Mouse (Mus musculus): ENCODE data around the gene Supt16. TPM values are rescaled to one million over a fixed set of nuclear protein-coding genes. Genes with fewer than 3 reads are reported as not detected.

Supt16 gene
- polyA plus RNA-seq, 1 experiment from 2014 or later: 55.8 TPM

GRCm38 (mm10) chr14:52155008-52155407 is 42.2 kb downstream of the Supt16 start:
- no peak overlapping the region for H3K4me2 ChIP-seq (ENCODE audit: low read length)
- no peaks in the 10 kb centered on the region for H3K27me3 ChIP-seq (replicated peaks; ENCODE audit: control insufficient read depth, insufficient read depth, low read length)
- no peak for ATAC-seq
- no peak overlapping the region for H3K27ac ChIP-seq (ENCODE audit: low read length)
- H3K9ac ChIP-seq (replicated peaks; ENCODE audit: low read depth, low read length): no peak overlapping the region
- H3K4me1 ChIP-seq (replicated peaks; ENCODE audit: control insufficient read depth, insufficient read depth, low read length): peaks cover 11% of the 10 kb centered on the region
- 84% methylated on average over 2 of the region's 2 CpGs for WGBS
- peaks cover 10% of the 10 kb centered on the region for H3K36me3 ChIP-seq (ENCODE audit: control insufficient read depth, insufficient read depth)
- H3K9me3 ChIP-seq (ENCODE audit: control insufficient read depth, low read length): no peaks in the 10 kb centered on the region
- H3K4me3 ChIP-seq (replicated peaks; ENCODE audit: low read length): no peak overlapping the region

GRCm38 (mm10) chr14:52152613-52153012 is 44.6 kb downstream of the Supt16 start:
- Histone ChIP-seq H3K4me2 (ENCODE audit: low read length) (peak overlapping the region; percentile 45), H3K36me3 (ENCODE audit: control insufficient read depth, insufficient read depth) (no peaks in the 10 kb centered on the region), H3K27me3 (replicated peaks; ENCODE audit: control insufficient read depth, insufficient read depth, low read length) (no peaks in the 10 kb centered on the region), H3K9ac (replicated peaks; ENCODE audit: low read depth, low read length) (no peak overlapping the region), H3K9me3 (ENCODE audit: control insufficient read depth, low read length) (no peaks in the 10 kb centered on the region), H3K4me1 (replicated peaks; ENCODE audit: control insufficient read depth, insufficient read depth, low read length) (peaks cover 11% of the 10 kb centered on the region), H3K27ac (ENCODE audit: low read length) (no peak overlapping the region), H3K4me3 (replicated peaks; ENCODE audit: low read length) (no peak overlapping the region)
- 0 out of 2 replicates have a peak, but pooled peaks have one; percentile 20 for ATAC-seq
- 9% methylated on average over 3 of the region's 3 CpGs for WGBS

GRCm38 (mm10) chr14:52152179-52152578 is 45.0 kb downstream of the Supt16 start:
- no peak overlapping the region; the same call in 1 of the 2 replicates for H3K4me3 ChIP-seq (replicated peaks; ENCODE audit: low read length)

GRCm38 (mm10) chr14:52149888-52150287 is 47.3 kb downstream of the Supt16 start:
- Histone ChIP-seq H3K4me3 (replicated peaks; ENCODE audit: low read length) (no peak overlapping the region), H3K4me2 (ENCODE audit: low read length) (no peak overlapping the region), H3K9me3 (ENCODE audit: control insufficient read depth, low read length) (no peaks in the 10 kb centered on the region), H3K9ac (replicated peaks; ENCODE audit: low read depth, low read length) (no peak overlapping the region), H3K27me3 (replicated peaks; ENCODE audit: control insufficient read depth, insufficient read depth, low read length) (no peaks in the 10 kb centered on the region), H3K27ac (ENCODE audit: low read length) (no peak overlapping the region), H3K36me3 (ENCODE audit: control insufficient read depth, insufficient read depth) (no peaks in the 10 kb centered on the region), H3K4me1 (replicated peaks; ENCODE audit: control insufficient read depth, insufficient read depth, low read length) (peaks cover 11% of the 10 kb centered on the region)
- WGBS: 70% methylated on average over 4 of the region's 4 CpGs
- no peak for ATAC-seq

More at GRCm38 (mm10) chr14:52152179-52152578, 45.0 kb downstream of the Supt16 start:
- Histone ChIP-seq H3K9me3 (ENCODE audit: control insufficient read depth, low read length) (no peaks in the 10 kb centered on the region), H3K27ac (ENCODE audit: low read length) (0 out of 2 replicates have a peak overlapping the region, but pooled peaks have one; percentile 24), H3K27me3 (replicated peaks; ENCODE audit: control insufficient read depth, insufficient read depth, low read length) (no peaks in the 10 kb centered on the region), H3K36me3 (ENCODE audit: control insufficient read depth, insufficient read depth) (no peaks in the 10 kb centered on the region), H3K4me2 (ENCODE audit: low read length) (peak overlapping the region; percentile 45), H3K4me1 (replicated peaks; ENCODE audit: control insufficient read depth, insufficient read depth, low read length) (peaks cover 11% of the 10 kb centered on the region), H3K9ac (replicated peaks; ENCODE audit: low read depth, low read length) (peak overlapping the region; percentile 36; the same call in 1 of the 2 replicates)
- ATAC-seq: peak; percentile 83
- 11% methylated on average over 7 of the region's 7 CpGs for WGBS

- WGBS: 60% methylated on average over 4 of the region's 4 CpGs
- Histone ChIP-seq H3K9ac (replicated peaks; ENCODE audit: low read depth, low read length) (no peak overlapping the region), H3K4me3 (replicated peaks; ENCODE audit: low read length) (no peak overlapping the region), H3K4me1 (replicated peaks; ENCODE audit: control insufficient read depth, insufficient read depth, low read length) (no peaks in the 10 kb centered on the region), H3K27me3 (replicated peaks; ENCODE audit: control insufficient read depth, insufficient read depth, low read length) (no peaks in the 10 kb centered on the region), H3K36me3 (ENCODE audit: control insufficient read depth, insufficient read depth) (no peaks in the 10 kb centered on the region), H3K27ac (ENCODE audit: low read length) (no peak overlapping the region), H3K9me3 (ENCODE audit: control insufficient read depth, low read length) (no peaks in the 10 kb centered on the region), H3K4me2 (ENCODE audit: low read length) (no peak overlapping the region)
- no peak for ATAC-seq
Observed at GRCm38 (mm10) chr14:52146540-52146939, 50.7 kb downstream of the Supt16 start.

GRCm38 (mm10) chr14:52144165-52144564 is 53.1 kb downstream of the Supt16 start:
- no peak for ATAC-seq
- 85% methylated on average over 4 of the region's 4 CpGs for WGBS
- no peaks in the 10 kb centered on the region for H3K9me3 ChIP-seq (ENCODE audit: control insufficient read depth, low read length)
- no peaks in the 10 kb centered on the region for H3K4me1 ChIP-seq (replicated peaks; ENCODE audit: control insufficient read depth, insufficient read depth, low read length)
- no peaks in the 10 kb centered on the region for H3K36me3 ChIP-seq (ENCODE audit: control insufficient read depth, insufficient read depth)
- no peak overlapping the region for H3K4me2 ChIP-seq (ENCODE audit: low read length)
- H3K9ac ChIP-seq (replicated peaks; ENCODE audit: low read depth, low read length): no peak overlapping the region
- H3K27me3 ChIP-seq (replicated peaks; ENCODE audit: control insufficient read depth, insufficient read depth, low read length): no peaks in the 10 kb centered on the region
- H3K27ac ChIP-seq (ENCODE audit: low read length): no peak overlapping the region
- no peak overlapping the region for H3K4me3 ChIP-seq (replicated peaks; ENCODE audit: low read length)

GRCm38 (mm10) chr14:52141445-52142127 is 55.6 kb downstream of the Supt16 start:
- no peak overlapping the region for H3K9ac ChIP-seq (replicated peaks; ENCODE audit: low read depth, low read length)
- H3K4me3 ChIP-seq (replicated peaks; ENCODE audit: low read length): no peak overlapping the region
- no peaks in the 10 kb centered on the region for H3K27me3 ChIP-seq (replicated peaks; ENCODE audit: control insufficient read depth, insufficient read depth, low read length)
- no peaks in the 10 kb centered on the region for H3K36me3 ChIP-seq (ENCODE audit: control insufficient read depth, insufficient read depth)
- H3K4me2 ChIP-seq (ENCODE audit: low read length): no peak overlapping the region
- H3K9me3 ChIP-seq (ENCODE audit: control insufficient read depth, low read length): no peaks in the 10 kb centered on the region
- 78% methylated on average over 16 of the region's 16 CpGs for WGBS
- ATAC-seq: no peak
- H3K27ac ChIP-seq (ENCODE audit: low read length): no peak overlapping the region
- no peaks in the 10 kb centered on the region for H3K4me1 ChIP-seq (replicated peaks; ENCODE audit: control insufficient read depth, insufficient read depth, low read length)

- Histone ChIP-seq H3K27ac (ENCODE audit: low read length) (no peak overlapping the region), H3K4me1 (replicated peaks; ENCODE audit: control insufficient read depth, insufficient read depth, low read length) (no peaks in the 10 kb centered on the region), H3K4me3 (replicated peaks; ENCODE audit: low read length) (no peak overlapping the region), H3K27me3 (replicated peaks; ENCODE audit: control insufficient read depth, insufficient read depth, low read length) (no peaks in the 10 kb centered on the region), H3K36me3 (ENCODE audit: control insufficient read depth, insufficient read depth) (no peaks in the 10 kb centered on the region), H3K9me3 (ENCODE audit: control insufficient read depth, low read length) (no peaks in the 10 kb centered on the region), H3K9ac (replicated peaks; ENCODE audit: low read depth, low read length) (no peak overlapping the region), H3K4me2 (ENCODE audit: low read length) (no peak overlapping the region)
- 76% methylated on average over 19 of the region's 19 CpGs for WGBS
- no peak for ATAC-seq
Observed at GRCm38 (mm10) chr14:52140577-52141444, 56.4 kb downstream of the Supt16 start.

GRCm38 (mm10) chr14:52133584-52133983 is 63.6 kb downstream of the Supt16 start:
- ATAC-seq: no peak
- peaks cover 3% of the 10 kb centered on the region; the same call in 1 of the 2 replicates for H3K9me3 ChIP-seq (ENCODE audit: control insufficient read depth, low read length)
- H3K4me3 ChIP-seq (replicated peaks; ENCODE audit: low read length): no peak overlapping the region
- no peaks in the 10 kb centered on the region for H3K27me3 ChIP-seq (replicated peaks; ENCODE audit: control insufficient read depth, insufficient read depth, low read length)
- H3K4me2 ChIP-seq (ENCODE audit: low read length): no peak overlapping the region
- no peak overlapping the region for H3K27ac ChIP-seq (ENCODE audit: low read length)
- 77% methylated on average over 5 of the region's 5 CpGs for WGBS
- no peaks in the 10 kb centered on the region for H3K36me3 ChIP-seq (ENCODE audit: control insufficient read depth, insufficient read depth)
- no peak overlapping the region for H3K9ac ChIP-seq (replicated peaks; ENCODE audit: low read depth, low read length)
- no peaks in the 10 kb centered on the region for H3K4me1 ChIP-seq (replicated peaks; ENCODE audit: control insufficient read depth, insufficient read depth, low read length)

All from forebrain, embryonic 16.5 days (tissue).